Comparison of ENCODE assay signal across 8 mouse cellular contexts in genomic region chr7:66107930-66108329, GRCm38 (mm10). TPM values are rescaled to one million over a fixed set of nuclear protein-coding genes. Genes with fewer than 3 reads are reported as not detected.
DNase-seq lines count a peak whose midpoint lies in the region; ATAC-seq and TF ChIP-seq lines count a peak whose summit lies in the region.

No protein-coding gene starts in this region.

- intact Hi-C loops in heart, adult 2 months (cut with DNase I) = loop anchor here (5.0 kb wide), 1 partner anchor 89 kb away; no protein-coding TSS in a partner anchor

- H3K27ac ChIP-seq in heart, adult 2 months = no peak overlapping the region
- no peak overlapping the region for H3K27ac ChIP-seq in heart, embryonic 10.5 days
- no peak overlapping the region for H3K27ac ChIP-seq in kidney, embryonic 15.5 days

- H3K9ac ChIP-seq in heart, adult 2 months (ENCODE audit: low read depth, low read length) = no peak overlapping the region
- H3K9ac ChIP-seq in kidney, embryonic 15.5 days = no peak overlapping the region

- no peak for TF ChIP-seq POLR2A in heart, adult 2 months (IDR thresholded peaks at IDR 0.05; ENCODE audit: insufficient read depth, low read depth, low read length)

- no peak for TF ChIP-seq EP300 in heart, adult 2 months (IDR thresholded peaks at IDR 0.05; ENCODE audit: insufficient read depth, low read depth, low read length)

- ATAC-seq in kidney, embryonic 15.5 days (replicated peaks; ENCODE audit: low FRiP score) = no peak

- H3K36me3 ChIP-seq in heart, adult 2 months (ENCODE audit: control insufficient read depth, insufficient read depth, low read length) = no peaks in the 10 kb centered on the region
- H3K36me3 ChIP-seq in heart, embryonic 10.5 days = no peaks in the 10 kb centered on the region
- H3K36me3 ChIP-seq in kidney, embryonic 15.5 days = no peaks in the 10 kb centered on the region

- peak in 1 of 2 experiments; percentile 26 for DNase-seq in heart, adult 2 months
- no peak for DNase-seq in heart, embryonic 10.5 days (ENCODE audit: low spot score)
- peak; percentile 34 for DNase-seq in 3134 (ENCODE audit: extremely low read depth, insufficient read length, low spot score)
- peak; percentile 35 for DNase-seq in Muller cell, postnatal 12 days (ENCODE audit: inconsistent ontology term)
- DNase-seq in thymus, postnatal 4 days = peak; percentile 38
- no peak for DNase-seq in frontal cortex, postnatal 14 days (ENCODE audit: low spot score in 2 of 2)
- no peak for DNase-seq in frontal cortex, postnatal 10 days (ENCODE audit: low spot score in 2 of 2)

- WGBS in heart, adult 2 months = 14% methylated on average over 7 of the region's 7 CpGs
- WGBS in heart, embryonic 10.5 days = 15% methylated on average over 7 of the region's 7 CpGs
- 18% methylated on average over 7 of the region's 7 CpGs for WGBS in kidney, embryonic 15.5 days

- no peaks in the 10 kb centered on the region for H3K79me2 ChIP-seq in heart, adult 2 months (replicated peaks; ENCODE audit: control insufficient read depth, insufficient read depth, low read length)

- no peaks in the 10 kb centered on the region for H3K27me3 ChIP-seq in heart, adult 2 months (ENCODE audit: control insufficient read depth, insufficient read depth, low read length)
- no peaks in the 10 kb centered on the region for H3K27me3 ChIP-seq in heart, embryonic 10.5 days (ENCODE audit: insufficient read depth, poor library complexity, severe bottlenecking)
- no peaks in the 10 kb centered on the region for H3K27me3 ChIP-seq in kidney, embryonic 15.5 days

- peak overlapping the region; percentile 84; the same call in 1 of the 2 replicates for H3K4me2 ChIP-seq in kidney, embryonic 15.5 days

- no peaks in the 10 kb centered on the region; the same call in 1 of the 2 replicates for H3K4me1 ChIP-seq in heart, adult 2 months (ENCODE audit: control insufficient read depth, insufficient read depth, low read length)
- peaks cover 11% of the 10 kb centered on the region for H3K4me1 ChIP-seq in heart, embryonic 10.5 days
- peaks cover 30% of the 10 kb centered on the region for H3K4me1 ChIP-seq in kidney, embryonic 15.5 days

- H3K9me3 ChIP-seq in heart, embryonic 10.5 days = no peaks in the 10 kb centered on the region
- H3K9me3 ChIP-seq in kidney, embryonic 15.5 days (replicated peaks) = no peaks in the 10 kb centered on the region

- peak; percentile 63 for TF ChIP-seq CTCF in heart, adult 2 months (IDR thresholded peaks at IDR 0.05)

- H3K4me3 ChIP-seq in heart, adult 2 months = no peak overlapping the region
- H3K4me3 ChIP-seq in heart, embryonic 10.5 days = no peak overlapping the region
- H3K4me3 ChIP-seq in kidney, embryonic 15.5 days (replicated peaks) = no peak overlapping the region

RNA-seq across cellular contexts. Expression of gene Chsy1, which starts 1.4 kb away (rescaled TPM):
- 10 to 100 TPM; 12.3 to 13.4 TPM for total RNA-seq in heart, adult 2 months (2021)
- 4.8 and 7.5 TPM in 2 replicates for polyA plus RNA-seq in heart, adult 2 months (2012; rRNA removed)
- 12.6 and 21.0 TPM in 2 replicates for polyA plus RNA-seq in heart, embryonic 10.5 days (2016; fragmentation: Nextera tagmentation; extraction: Ambion mirVana)
- polyA plus RNA-seq in kidney, embryonic 15.5 days (2015; fragmentation: Nextera tagmentation; extraction: Ambion mirVana) = 15.8 and 16.1 TPM in 2 replicates

RNA-seq across cellular contexts. Expression of gene Selenos, which starts 28.5 kb away (rescaled TPM):
- 10 to 100 TPM; 34.1 to 43.7 TPM for total RNA-seq in heart, adult 2 months (2021)
- polyA plus RNA-seq in heart, adult 2 months (2012; rRNA removed) = 32.5 and 43.5 TPM in 2 replicates
- 88.5 and 109 TPM in 2 replicates for polyA plus RNA-seq in heart, embryonic 10.5 days (2016; fragmentation: Nextera tagmentation; extraction: Ambion mirVana)
- 107 and 117 TPM in 2 replicates for polyA plus RNA-seq in kidney, embryonic 15.5 days (2015; fragmentation: Nextera tagmentation; extraction: Ambion mirVana)

RNA-seq across cellular contexts. Expression of gene Snrpa1, which starts 49.1 kb away (rescaled TPM):
- 10 to 100 TPM; 21.7 to 22.3 TPM for total RNA-seq in heart, adult 2 months (2021)
- 9.3 and 17.8 TPM in 2 replicates for polyA plus RNA-seq in heart, adult 2 months (2012; rRNA removed)
- 147 and 212 TPM in 2 replicates for polyA plus RNA-seq in heart, embryonic 10.5 days (2016; fragmentation: Nextera tagmentation; extraction: Ambion mirVana)
- polyA plus RNA-seq in kidney, embryonic 15.5 days (2015; fragmentation: Nextera tagmentation; extraction: Ambion mirVana) = 184 and 190 TPM in 2 replicates

Comparison
In these comparisons a context has a peak if more than half of its experiments do, and no peak if none do; other contexts are left out.
1. DNase-seq: peak in 3134 (single experiment), Muller cell, postnatal 12 days (single experiment) and thymus, postnatal 4 days (single experiment); none in heart, embryonic 10.5 days (single experiment), frontal cortex, postnatal 14 days (0 of 2) and frontal cortex, postnatal 10 days (0 of 2).